Comparison of ENCODE assay signal across 8 mouse cellular contexts in the genomic region with DNA sequence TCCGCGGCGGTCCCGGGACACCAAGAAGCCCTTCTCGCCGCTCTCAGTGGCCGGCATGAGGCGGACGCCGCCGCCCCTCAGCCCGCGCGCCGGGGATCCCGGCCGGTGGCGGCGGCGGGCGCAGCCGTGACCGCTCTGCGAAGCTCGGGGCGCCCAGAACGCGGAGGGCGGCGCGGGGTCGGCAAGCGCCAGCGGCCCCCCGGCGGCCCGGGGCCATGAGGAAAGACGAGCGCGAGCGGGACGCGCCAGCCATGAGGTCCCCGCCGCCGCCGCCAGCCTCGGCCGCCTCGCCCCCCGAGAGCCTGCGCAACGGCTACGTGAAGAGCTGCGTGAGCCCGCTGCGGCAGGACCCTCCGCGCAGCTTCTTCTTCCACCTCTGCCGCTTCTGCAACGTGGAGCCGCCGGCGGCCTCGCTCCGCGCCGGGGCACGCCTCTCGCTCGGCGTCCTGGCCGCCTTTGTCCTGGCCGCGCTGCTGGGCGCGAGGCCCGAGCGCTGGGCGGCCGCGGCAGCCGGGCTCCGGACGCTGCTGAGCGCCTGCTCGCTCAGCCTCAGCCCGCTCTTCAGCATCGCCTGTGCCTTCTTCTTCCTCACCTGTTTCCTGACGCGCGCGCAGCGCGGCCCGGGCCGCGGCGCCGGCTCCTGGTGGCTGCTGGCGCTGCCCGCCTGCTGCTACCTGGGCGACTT. TPM values are rescaled to one million over a fixed set of nuclear protein-coding genes. Genes with fewer than 3 reads are reported as not detected.
DNase-seq lines count a peak whose midpoint lies in the region; ATAC-seq and TF ChIP-seq lines count a peak whose summit lies in the region.

No protein-coding gene starts in this region.

- peak; percentile 15 for DNase-seq in kidney, adult 11 months
- DNase-seq in kidney, adult 18-20 months = no peak
- peak; percentile 32 for DNase-seq in embryo, embryonic 11.5 days (ENCODE audit: low read depth, low spot score)
- peak; percentile 74 for DNase-seq in heart, embryonic 10.5 days (ENCODE audit: low spot score)
- DNase-seq in kidney, postnatal 0 days (ENCODE audit: low spot score) = peak; percentile 41
- no peak for DNase-seq in liver, embryonic 14.5 days (ENCODE audit: low read depth in 3 of 3, low spot score in 3 of 3)
- peak; percentile 35 to 40 for DNase-seq in thymus, adult 18-20 months

- WGBS in heart, embryonic 10.5 days = 1% methylated on average over 95 of the region's 103 CpGs
- WGBS in kidney, postnatal 0 days = 3% methylated on average over 78 of the region's 103 CpGs
- WGBS in liver, embryonic 14.5 days (ENCODE audit: insufficient replicate concordance) = under 1% methylated on average over 103 of the region's 103 CpGs
- under 1% methylated on average over 101 of the region's 103 CpGs for WGBS in neural tube, embryonic 12.5 days

- no peaks in the 10 kb centered on the region for H3K36me3 ChIP-seq in heart, embryonic 10.5 days
- H3K36me3 ChIP-seq in kidney, postnatal 0 days (ENCODE audit: insufficient read depth, low read length) = no peaks in the 10 kb centered on the region
- no peaks in the 10 kb centered on the region for H3K36me3 ChIP-seq in liver, embryonic 14.5 days (replicated peaks; ENCODE audit: control insufficient read depth, insufficient read depth, low read depth)
- no peaks in the 10 kb centered on the region for H3K36me3 ChIP-seq in neural tube, embryonic 12.5 days

- peak overlapping the region; percentile 91 for H3K4me3 ChIP-seq in heart, embryonic 10.5 days
- peak overlapping the region; percentile 87 for H3K4me3 ChIP-seq in kidney, postnatal 0 days (replicated peaks; ENCODE audit: low read depth, low read length)
- H3K4me3 ChIP-seq in liver, embryonic 14.5 days (ENCODE audit: insufficient read depth in 1 of 2, low read depth in 2 of 2, low read length in 2 of 2) = peak overlapping the region; percentile 51 to 75
- H3K4me3 ChIP-seq in neural tube, embryonic 12.5 days = peak overlapping the region; percentile 94

- TF ChIP-seq CTCF in kidney, postnatal 0 days (IDR thresholded peaks at IDR 0.05; ENCODE audit: low read depth) = no peak
- TF ChIP-seq CTCF in liver, embryonic 14.5 days (IDR thresholded peaks at IDR 0.05; ENCODE audit: low read depth) = no peak

- H3K27ac ChIP-seq in heart, embryonic 10.5 days = peak overlapping the region; percentile 95
- H3K27ac ChIP-seq in kidney, postnatal 0 days = peak overlapping the region; percentile 68
- H3K27ac ChIP-seq in liver, embryonic 14.5 days = no peak overlapping the region
- H3K27ac ChIP-seq in neural tube, embryonic 12.5 days = peak overlapping the region; percentile 82

- no peaks in the 10 kb centered on the region for H3K9me3 ChIP-seq in heart, embryonic 10.5 days
- no peaks in the 10 kb centered on the region for H3K9me3 ChIP-seq in kidney, postnatal 0 days (replicated peaks; ENCODE audit: low read length)
- H3K9me3 ChIP-seq in liver, embryonic 14.5 days (ENCODE audit: control insufficient read depth, low read length) = no peaks in the 10 kb centered on the region
- no peaks in the 10 kb centered on the region for H3K9me3 ChIP-seq in neural tube, embryonic 12.5 days

- H3K4me2 ChIP-seq in kidney, postnatal 0 days (ENCODE audit: low read length) = peak overlapping the region; percentile 99
- peak overlapping the region; percentile 90 for H3K4me2 ChIP-seq in liver, embryonic 14.5 days (ENCODE audit: low read depth)
- peak overlapping the region; percentile 89 for H3K4me2 ChIP-seq in neural tube, embryonic 12.5 days (replicated peaks)

- H3K27me3 ChIP-seq in heart, embryonic 10.5 days (ENCODE audit: insufficient read depth, poor library complexity, severe bottlenecking) = no peaks in the 10 kb centered on the region
- H3K27me3 ChIP-seq in kidney, postnatal 0 days (ENCODE audit: insufficient read depth, low read length) = no peaks in the 10 kb centered on the region
- peaks cover 9% of the 10 kb centered on the region for H3K27me3 ChIP-seq in liver, embryonic 14.5 days (ENCODE audit: control insufficient read depth, insufficient read depth, low read length)
- H3K27me3 ChIP-seq in neural tube, embryonic 12.5 days (replicated peaks) = no peaks in the 10 kb centered on the region

- H3K9ac ChIP-seq in kidney, postnatal 0 days (ENCODE audit: low read depth, low read length) = peak overlapping the region; percentile 82
- H3K9ac ChIP-seq in liver, embryonic 14.5 days (replicated peaks) = peak overlapping the region; percentile 63
- peak overlapping the region; percentile 95 for H3K9ac ChIP-seq in neural tube, embryonic 12.5 days

- no peak for TF ChIP-seq EP300 in liver, embryonic 14.5 days (IDR thresholded peaks at IDR 0.05; ENCODE audit: low read depth)

- ATAC-seq in kidney, postnatal 0 days (replicated peaks; ENCODE audit: low FRiP score, low read depth) = peak; percentile 74
- peak; percentile 60 for ATAC-seq in liver, embryonic 14.5 days (ENCODE audit: insufficient read depth)
- ATAC-seq in neural tube, embryonic 12.5 days (ENCODE audit: low FRiP score, low read depth) = peak; percentile 77

- H3K4me1 ChIP-seq in heart, embryonic 10.5 days = peaks cover 9% of the 10 kb centered on the region; the same call in 1 of the 2 replicates
- H3K4me1 ChIP-seq in kidney, postnatal 0 days (replicated peaks; ENCODE audit: insufficient read depth, low read length) = 0 out of 2 replicates have a peak, but pooled peaks cover 2% of the 10 kb centered on the region
- peaks cover 2 to 4% of the 10 kb centered on the region in 2 experiments; a peak in 2 of 4 replicates for H3K4me1 ChIP-seq in liver, embryonic 14.5 days (replicated peaks; ENCODE audit: control insufficient read depth in 2 of 2, insufficient read depth in 2 of 2, low read length in 1 of 2)
- H3K4me1 ChIP-seq in neural tube, embryonic 12.5 days = peaks cover 21% of the 10 kb centered on the region

RNA-seq across cellular contexts. Expression of a gene that starts 0.4 kb away (rescaled TPM):
- polyA plus RNA-seq in heart, embryonic 10.5 days (2016; fragmentation: Nextera tagmentation; extraction: Ambion mirVana) = 4.0 and 6.9 TPM in 2 replicates
- 3.2 and 4.2 TPM in 2 replicates for polyA plus RNA-seq in kidney, postnatal 0 days (2015; fragmentation: Nextera tagmentation; extraction: Ambion mirVana)
- 1.9 and 2.4 TPM in 2 replicates for polyA plus RNA-seq in liver, embryonic 14.5 days (2012; rRNA removed)
- 2.5 and 2.8 TPM in 2 replicates for polyA plus RNA-seq in liver, embryonic 14.5 days (2014; fragmentation: Nextera tagmentation; extraction: Ambion mirVana)
- polyA plus RNA-seq in neural tube, embryonic 12.5 days (2016; fragmentation: Nextera tagmentation; extraction: Ambion mirVana) = 8.7 and 9.1 TPM in 2 replicates

Comparison
In these comparisons a context has a peak if more than half of its experiments do, and no peak if none do; other contexts are left out.
1. DNase-seq: peak in kidney, adult 11 months (single experiment), embryo, embryonic 11.5 days (single experiment), heart, embryonic 10.5 days (single experiment), kidney, postnatal 0 days (single experiment) and thymus, adult 18-20 months (2 of 2); none in kidney, adult 18-20 months (single experiment) and liver, embryonic 14.5 days (0 of 3).
2. Peak in every context shown above with its lines, with median percentiles within 50 percentile points of each other: H3K4me3 ChIP-seq, ATAC-seq, H3K4me2 ChIP-seq and H3K9ac ChIP-seq.